Mouse (Mus musculus): Measurements from ENCODE around the gene Rab44. TPM values are rescaled to one million over a fixed set of nuclear protein-coding genes. Genes with fewer than 3 reads are reported as not detected.

Rab44 gene
- polyA plus RNA-seq, 1 experiment from 2014 or later, result 4.4 TPM

GRCm38 (mm10) chr17:29162334-29162733, 48.4 kb downstream of the Rab44 start:
- H3K9me3 ChIP-seq (ENCODE audit: control insufficient read depth, low read length), result no peaks in the 10 kb centered on the region
- 90% methylated on average over 13 of the region's 13 CpGs for WGBS
- ATAC-seq (replicated peaks; ENCODE audit: low FRiP score) (no peak), DNase-seq (ENCODE audit: low spot score) (no peak)
- no peak overlapping the region for H3K4me3 ChIP-seq (ENCODE audit: low read depth, low read length)
- no peaks in the 10 kb centered on the region for H3K36me3 ChIP-seq (ENCODE audit: control insufficient read depth, insufficient read depth, low read length)
- no peak overlapping the region for H3K9ac ChIP-seq (ENCODE audit: low read depth, low read length)
- no peak overlapping the region for H3K27ac ChIP-seq (ENCODE audit: low read depth, low read length)
- no peak overlapping the region for H3K4me2 ChIP-seq
- peaks cover 21% of the 10 kb centered on the region for H3K4me1 ChIP-seq (replicated peaks; ENCODE audit: control insufficient read depth, insufficient read depth, low read length)
- peaks cover 4% of the 10 kb centered on the region for H3K27me3 ChIP-seq (replicated peaks; ENCODE audit: control insufficient read depth, insufficient read depth, low read length)

- H3K27ac ChIP-seq (ENCODE audit: low read depth, low read length), result no peak overlapping the region
- H3K4me2 ChIP-seq, result peak overlapping the region; percentile 37
- H3K9ac ChIP-seq (ENCODE audit: low read depth, low read length), result no peak overlapping the region
These were observed 50.6 kb downstream of the Rab44 start for GRCm38 (mm10) chr17:29164469-29165111.

GRCm38 (mm10) chr17:29165452-29165851, 51.5 kb downstream of the Rab44 start:
- peaks cover 21% of the 10 kb centered on the region for H3K4me1 ChIP-seq (replicated peaks; ENCODE audit: control insufficient read depth, insufficient read depth, low read length)
- no peak overlapping the region for H3K9ac ChIP-seq (ENCODE audit: low read depth, low read length)
- no peak overlapping the region for H3K4me3 ChIP-seq (ENCODE audit: low read depth, low read length)
- 17% methylated on average over 6 of the region's 6 CpGs for WGBS
- DNase-seq (ENCODE audit: low spot score) (no peak), ATAC-seq (replicated peaks; ENCODE audit: low FRiP score) (peak; percentile 66)
- peaks cover 4% of the 10 kb centered on the region for H3K27me3 ChIP-seq (replicated peaks; ENCODE audit: control insufficient read depth, insufficient read depth, low read length)
- H3K36me3 ChIP-seq (ENCODE audit: control insufficient read depth, insufficient read depth, low read length), result no peaks in the 10 kb centered on the region
- no peak overlapping the region for H3K4me2 ChIP-seq
- H3K9me3 ChIP-seq (ENCODE audit: control insufficient read depth, low read length), result no peaks in the 10 kb centered on the region
- H3K27ac ChIP-seq (ENCODE audit: low read depth, low read length), result no peak overlapping the region

More at GRCm38 (mm10) chr17:29164469-29165111, 50.6 kb downstream of the Rab44 start:
- Histone ChIP-seq H3K4me1 (replicated peaks; ENCODE audit: control insufficient read depth, insufficient read depth, low read length) (peaks cover 21% of the 10 kb centered on the region), H3K27me3 (replicated peaks; ENCODE audit: control insufficient read depth, insufficient read depth, low read length) (peaks cover 4% of the 10 kb centered on the region), H3K4me3 (ENCODE audit: low read depth, low read length) (no peak overlapping the region), H3K36me3 (ENCODE audit: control insufficient read depth, insufficient read depth, low read length) (no peaks in the 10 kb centered on the region), H3K9me3 (ENCODE audit: control insufficient read depth, low read length) (no peaks in the 10 kb centered on the region)
- 13% methylated on average over 17 of the region's 17 CpGs for WGBS
- no peak for ATAC-seq (replicated peaks; ENCODE audit: low FRiP score)
- DNase-seq (ENCODE audit: low spot score), result peak; percentile 41

GRCm38 (mm10) chr17:29165967-29166578, 52.1 kb downstream of the Rab44 start:
- DNase-seq (ENCODE audit: low spot score), result no peak
- no peak overlapping the region for H3K27ac ChIP-seq (ENCODE audit: low read depth, low read length)
- 54% methylated on average over 8 of the region's 8 CpGs for WGBS
- no peak for ATAC-seq (replicated peaks; ENCODE audit: low FRiP score)
- H3K4me3 ChIP-seq (ENCODE audit: low read depth, low read length), result no peak overlapping the region
- peaks cover 25% of the 10 kb centered on the region for H3K4me1 ChIP-seq (replicated peaks; ENCODE audit: control insufficient read depth, insufficient read depth, low read length)
- peaks cover 4% of the 10 kb centered on the region for H3K27me3 ChIP-seq (replicated peaks; ENCODE audit: control insufficient read depth, insufficient read depth, low read length)
- H3K9me3 ChIP-seq (ENCODE audit: control insufficient read depth, low read length), result no peaks in the 10 kb centered on the region
- H3K4me2 ChIP-seq, result no peak overlapping the region
- no peaks in the 10 kb centered on the region for H3K36me3 ChIP-seq (ENCODE audit: control insufficient read depth, insufficient read depth, low read length)
- no peak overlapping the region for H3K9ac ChIP-seq (ENCODE audit: low read depth, low read length)

GRCm38 (mm10) chr17:29167371-29167770, 53.4 kb downstream of the Rab44 start:
- DNase-seq (ENCODE audit: low spot score) (no peak), ATAC-seq (replicated peaks; ENCODE audit: low FRiP score) (no peak)
- Histone ChIP-seq H3K4me3 (ENCODE audit: low read depth, low read length) (no peak overlapping the region), H3K4me1 (replicated peaks; ENCODE audit: control insufficient read depth, insufficient read depth, low read length) (peaks cover 25% of the 10 kb centered on the region), H3K27ac (ENCODE audit: low read depth, low read length) (no peak overlapping the region), H3K4me2 (no peak overlapping the region), H3K9ac (ENCODE audit: low read depth, low read length) (no peak overlapping the region), H3K27me3 (replicated peaks; ENCODE audit: control insufficient read depth, insufficient read depth, low read length) (peaks cover 4% of the 10 kb centered on the region), H3K9me3 (ENCODE audit: control insufficient read depth, low read length) (no peaks in the 10 kb centered on the region), H3K36me3 (ENCODE audit: control insufficient read depth, insufficient read depth, low read length) (no peaks in the 10 kb centered on the region)
- 59% methylated on average over 6 of the region's 6 CpGs for WGBS

GRCm38 (mm10) chr17:29168438-29168837, 54.5 kb downstream of the Rab44 start:
- Histone ChIP-seq H3K9ac (ENCODE audit: low read depth, low read length) (no peak overlapping the region), H3K9me3 (ENCODE audit: control insufficient read depth, low read length) (no peaks in the 10 kb centered on the region), H3K27me3 (replicated peaks; ENCODE audit: control insufficient read depth, insufficient read depth, low read length) (peaks cover 4% of the 10 kb centered on the region), H3K4me1 (replicated peaks; ENCODE audit: control insufficient read depth, insufficient read depth, low read length) (peaks cover 25% of the 10 kb centered on the region), H3K36me3 (ENCODE audit: control insufficient read depth, insufficient read depth, low read length) (no peaks in the 10 kb centered on the region), H3K4me3 (ENCODE audit: low read depth, low read length) (no peak overlapping the region), H3K27ac (ENCODE audit: low read depth, low read length) (no peak overlapping the region), H3K4me2 (no peak overlapping the region)
- ATAC-seq (replicated peaks; ENCODE audit: low FRiP score), result no peak
- WGBS, result 79% methylated on average over 4 of the region's 4 CpGs
- DNase-seq (ENCODE audit: low spot score), result no peak

GRCm38 (mm10) chr17:29168996-29169601, 55.2 kb downstream of the Rab44 start:
- no peak overlapping the region for H3K4me2 ChIP-seq
- no peak overlapping the region for H3K27ac ChIP-seq (ENCODE audit: low read depth, low read length)
- 74% methylated on average over 12 of the region's 12 CpGs for WGBS
- ATAC-seq (replicated peaks; ENCODE audit: low FRiP score) (no peak), DNase-seq (ENCODE audit: low spot score) (no peak)
- H3K9ac ChIP-seq (ENCODE audit: low read depth, low read length), result no peak overlapping the region
- no peaks in the 10 kb centered on the region for H3K36me3 ChIP-seq (ENCODE audit: control insufficient read depth, insufficient read depth, low read length)
- H3K4me3 ChIP-seq (ENCODE audit: low read depth, low read length), result no peak overlapping the region
- peaks cover 23% of the 10 kb centered on the region for H3K4me1 ChIP-seq (replicated peaks; ENCODE audit: control insufficient read depth, insufficient read depth, low read length)
- peaks cover 4% of the 10 kb centered on the region for H3K27me3 ChIP-seq (replicated peaks; ENCODE audit: control insufficient read depth, insufficient read depth, low read length)
- H3K9me3 ChIP-seq (ENCODE audit: control insufficient read depth, low read length), result no peaks in the 10 kb centered on the region

- no peak for DNase-seq (ENCODE audit: low spot score)
These were observed 56.6 kb downstream of the Rab44 start for GRCm38 (mm10) chr17:29170431-29171000.

More at GRCm38 (mm10) chr17:29170431-29171000, 56.6 kb downstream of the Rab44 start:
- Histone ChIP-seq H3K9me3 (ENCODE audit: control insufficient read depth, low read length) (no peaks in the 10 kb centered on the region), H3K4me1 (replicated peaks; ENCODE audit: control insufficient read depth, insufficient read depth, low read length) (peaks cover 9% of the 10 kb centered on the region), H3K27me3 (replicated peaks; ENCODE audit: control insufficient read depth, insufficient read depth, low read length) (peaks cover 4% of the 10 kb centered on the region), H3K4me2 (no peak overlapping the region), H3K27ac (ENCODE audit: low read depth, low read length) (no peak overlapping the region), H3K9ac (ENCODE audit: low read depth, low read length) (no peak overlapping the region), H3K36me3 (ENCODE audit: control insufficient read depth, insufficient read depth, low read length) (no peaks in the 10 kb centered on the region), H3K4me3 (ENCODE audit: low read depth, low read length) (no peak overlapping the region)
- WGBS, result 66% methylated on average over 14 of the region's 14 CpGs
- no peak for ATAC-seq (replicated peaks; ENCODE audit: low FRiP score)

All from liver, embryonic 11.5 days (tissue).